Mouse (Mus musculus) stomach, embryonic 15.5 days (tissue): ENCODE measurements around the gene Pomt1. TPM values are rescaled to one million over a fixed set of nuclear protein-coding genes. Genes with fewer than 3 reads are reported as not detected.
"Not testable (repeated sequence)": the region's sequence is repeated elsewhere in the genome, so short reads cannot be mapped to it uniquely, and the experiment has no call there.

Experiments
- ATAC-seq: fragments of 200-750 bp; cut with Nextera tagmentation; 2 replicates; pipeline ENCODE4 v1.8.0; 2017; ENCODE audit warnings: low read depth, moderate number of reproducible peaks, moderate TSS enrichment; ENCODE audit not compliant: insufficient read depth, low FRiP score
- H3K27ac ChIP-seq: fragments of 300-500 bp; sonication (generic); 2 replicates; pipeline ENCODE4 v1.5.1; 2015; ENCODE audit warnings: mild to moderate bottlenecking, inconsistent platforms
- H3K27me3 ChIP-seq: fragments of 300-500 bp; sonication (generic); replicated peaks from 2 replicates; pipeline ENCODE4 v1.6.1; 2015; ENCODE audit warnings: inconsistent platforms
- H3K36me3 ChIP-seq: fragments of 300-500 bp; sonication (generic); 2 replicates; pipeline ENCODE4 v1.6.1; 2015; ENCODE audit warnings: inconsistent platforms
- H3K4me1 ChIP-seq: fragments of 300-500 bp; sonication (generic); 2 replicates; pipeline ENCODE4 v1.6.1; 2015; ENCODE audit warnings: inconsistent platforms
- H3K4me2 ChIP-seq: fragments of 300-500 bp; sonication (generic); 2 replicates; pipeline ENCODE4 v1.6.1; 2015; ENCODE audit warnings: mild to moderate bottlenecking, inconsistent platforms
- H3K4me3 ChIP-seq: fragments of 300-500 bp; sonication (generic); replicated peaks from 2 replicates; pipeline ENCODE4 v1.5.1; 2015; ENCODE audit warnings: inconsistent platforms
- H3K9ac ChIP-seq: fragments of 300-500 bp; sonication (generic); 2 replicates; pipeline ENCODE4 v1.6.1; 2015; ENCODE audit warnings: inconsistent platforms
- H3K9me3 ChIP-seq: fragments of 300-500 bp; sonication (generic); 2 replicates; pipeline ENCODE4 v1.6.1; 2016; ENCODE audit warnings: inconsistent platforms
- WGBS: fragments of 180-500 bp; shearing (Covaris S2); methylation state at CpG from one replicate; pipeline ENCODE4 v1.1.7; 2015; 5-methylcytosine and 5-hydroxymethylcytosine counted together
- polyA plus RNA-seq: library from polyadenylated mRNA; unstranded; fragments of >200 nt; fragmentation: Nextera tagmentation; extraction: Ambion mirVana; gene quantifications from 2 replicates; pipeline ENCODE4 v1.2.1, GENCODE M21; 2015

Gene Pomt1
- polyA plus RNA-seq, 1 experiment from 2014 or later = 23.5 TPM

GRCm38 (mm10) chr2:32289578-32289977, 53.2 kb downstream of the Pomt1 start:
- no peak for ATAC-seq
- Histone ChIP-seq H3K36me3 (peaks cover 7% of the 10 kb centered on the region), H3K4me2 (peak overlapping the region; percentile 76), H3K9ac (no peak overlapping the region), H3K4me3 (peak overlapping the region; percentile 87), H3K27me3 (no peaks in the 10 kb centered on the region), H3K9me3 (no peaks in the 10 kb centered on the region), H3K27ac (no peak overlapping the region), H3K4me1 (peaks cover 16% of the 10 kb centered on the region)

DNA sequence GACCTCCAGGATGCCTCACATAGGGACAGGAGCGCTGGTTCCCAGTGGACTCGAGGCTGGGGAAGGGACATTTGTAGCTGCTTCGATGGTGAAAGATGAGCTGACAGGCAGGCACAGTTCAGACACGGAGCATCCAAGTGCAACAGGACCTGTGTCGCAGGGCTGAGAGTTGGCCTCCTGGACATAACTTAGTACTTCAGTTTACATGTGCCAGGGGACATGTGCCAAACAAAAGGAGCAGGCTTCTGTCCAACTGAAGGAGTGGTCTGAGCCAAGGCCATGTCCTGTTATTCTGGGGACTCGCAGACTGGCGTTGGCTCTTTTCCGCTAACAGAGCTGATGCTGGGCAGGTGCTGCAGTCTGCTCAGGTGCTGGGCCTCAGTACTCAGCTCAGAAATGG, 58.0 kb downstream of the Pomt1 start:
- 85% methylated on average over 8 of the region's 8 CpGs for WGBS
- H3K4me3 ChIP-seq = no peak overlapping the region
- H3K9me3 ChIP-seq = no peaks in the 10 kb centered on the region
- H3K4me1 ChIP-seq = peaks cover 2% of the 10 kb centered on the region
- H3K4me2 ChIP-seq = no peak overlapping the region
- no peaks in the 10 kb centered on the region for H3K27me3 ChIP-seq
- no peak for ATAC-seq
- no peak overlapping the region for H3K9ac ChIP-seq
- H3K27ac ChIP-seq = no peak overlapping the region
- peaks cover 16% of the 10 kb centered on the region for H3K36me3 ChIP-seq

GRCm38 (mm10) chr2:32295285-32295684, 58.9 kb downstream of the Pomt1 start:
- no peaks in the 10 kb centered on the region for H3K9me3 ChIP-seq
- H3K27me3 ChIP-seq = no peaks in the 10 kb centered on the region
- peaks cover 22% of the 10 kb centered on the region for H3K36me3 ChIP-seq
- no peak overlapping the region for H3K27ac ChIP-seq
- H3K4me1 ChIP-seq = no peaks in the 10 kb centered on the region
- H3K4me2 ChIP-seq = no peak overlapping the region
- H3K9ac ChIP-seq = no peak overlapping the region
- WGBS = 83% methylated on average over 3 of the region's 3 CpGs
- ATAC-seq = no peak
- H3K4me3 ChIP-seq = no peak overlapping the region

- peaks cover 25% of the 10 kb centered on the region for H3K36me3 ChIP-seq
- not testable (repeated sequence) for H3K4me2 ChIP-seq
- 81% methylated on average over 2 of the region's 2 CpGs for WGBS
These were observed 59.5 kb downstream of the Pomt1 start for GRCm38 (mm10) chr2:32295842-32296241.

GRCm38 (mm10) chr2:32299469-32299868, 63.1 kb downstream of the Pomt1 start:
- no peaks in the 10 kb centered on the region for H3K27me3 ChIP-seq
- no peak overlapping the region for H3K4me3 ChIP-seq
- peaks cover 54% of the 10 kb centered on the region for H3K36me3 ChIP-seq
- H3K9ac ChIP-seq = no peak overlapping the region
- H3K4me2 ChIP-seq = no peak overlapping the region
- H3K4me1 ChIP-seq = no peaks in the 10 kb centered on the region
- H3K9me3 ChIP-seq = no peaks in the 10 kb centered on the region
- WGBS = 92% methylated on average over 4 of the region's 4 CpGs
- H3K27ac ChIP-seq = no peak overlapping the region
- ATAC-seq = no peak

More at GRCm38 (mm10) chr2:32295842-32296241, 59.5 kb downstream of the Pomt1 start:
- not testable (repeated sequence) for H3K9me3 ChIP-seq, H3K9ac ChIP-seq, H3K27me3 ChIP-seq, H3K4me1 ChIP-seq, H3K27ac ChIP-seq, ATAC-seq, H3K4me3 ChIP-seq

DNA sequence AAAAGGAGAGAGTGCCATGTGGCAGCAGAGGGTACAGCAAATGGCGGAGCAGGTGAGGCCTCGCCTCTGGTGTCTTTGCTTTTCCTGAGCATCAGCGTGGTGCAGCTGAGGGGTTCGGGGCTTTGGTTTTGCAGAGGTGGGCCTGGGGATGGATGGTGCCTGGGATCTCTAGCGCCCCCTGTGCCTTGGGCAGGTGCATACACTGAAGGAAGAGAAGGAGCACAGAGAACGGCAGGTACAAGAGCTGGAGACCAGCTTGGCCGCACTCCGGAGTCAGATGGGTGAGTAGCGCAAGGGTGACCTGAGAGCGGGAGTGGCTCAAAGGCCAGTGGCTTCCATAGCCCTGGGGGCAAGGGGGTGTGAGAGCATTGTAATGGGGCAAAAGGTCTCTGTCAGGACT, 66.6 kb downstream of the Pomt1 start:
- WGBS = 86% methylated on average over 10 of the region's 10 CpGs
- Histone ChIP-seq H3K9ac (no peak overlapping the region), H3K4me3 (no peak overlapping the region), H3K27ac (no peak overlapping the region), H3K4me2 (no peak overlapping the region), H3K9me3 (no peaks in the 10 kb centered on the region), H3K36me3 (peaks cover 74% of the 10 kb centered on the region), H3K27me3 (no peaks in the 10 kb centered on the region), H3K4me1 (no peaks in the 10 kb centered on the region)
- ATAC-seq = no peak

GRCm38 (mm10) chr2:32304145-32304832, 67.9 kb downstream of the Pomt1 start:
- Histone ChIP-seq H3K4me1 (no peaks in the 10 kb centered on the region), H3K36me3 (peaks cover 80% of the 10 kb centered on the region), H3K27me3 (no peaks in the 10 kb centered on the region), H3K9ac (no peak overlapping the region), H3K9me3 (no peaks in the 10 kb centered on the region), H3K27ac (no peak overlapping the region), H3K4me3 (no peak overlapping the region), H3K4me2 (no peak overlapping the region)
- ATAC-seq = no peak
- WGBS = 58% methylated on average over 8 of the region's 8 CpGs

Other genes with a start within 250 kb of the Pomt1 start
- gene Fam78a, start 151.7 kb upstream of the Pomt1 start, polyA plus RNA-seq = 1.7 and 2.2 TPM in 2 replicates
- 4.4 and 4.8 TPM in 2 replicates for gene Plpp7, start 141.1 kb upstream of the Pomt1 start, polyA plus RNA-seq
- gene Prrc2b, start 85.5 kb upstream of the Pomt1 start, polyA plus RNA-seq = 43.7 and 48.2 TPM in 2 replicates
- gene Uck1, start 23.6 kb downstream of the Pomt1 start, polyA plus RNA-seq = 59.6 and 65.4 TPM in 2 replicates
- 24.9 and 25.2 TPM in 2 replicates for gene Golga2, start 50.8 kb downstream of the Pomt1 start, polyA plus RNA-seq
- 418 and 429 TPM in 2 replicates for gene Swi5, start 51.5 kb downstream of the Pomt1 start, polyA plus RNA-seq
- gene Ciz1, start 115.7 kb downstream of the Pomt1 start, polyA plus RNA-seq = 33.8 and 41.6 TPM in 2 replicates
- gene Dnm1, start 116.7 kb downstream of the Pomt1 start, polyA plus RNA-seq = 12.1 and 12.8 TPM in 2 replicates
- 36.1 and 42.9 TPM in 2 replicates for gene 1110008P14Rik, start 145.3 kb downstream of the Pomt1 start, polyA plus RNA-seq
- 25.1 and 30.7 TPM in 2 replicates for gene Lcn2, start 151.7 kb downstream of the Pomt1 start, polyA plus RNA-seq
- 28.5 and 31.4 TPM in 2 replicates for gene Ptges2, start 159.3 kb downstream of the Pomt1 start, polyA plus RNA-seq
- 5.1 and 5.4 TPM in 2 replicates for gene Naif1, start 213.9 kb downstream of the Pomt1 start, polyA plus RNA-seq
- gene Slc25a25, start 214.9 kb downstream of the Pomt1 start, polyA plus RNA-seq = 17.6 and 17.9 TPM in 2 replicates